Mouse (Mus musculus): ENCODE data around the gene Plagl1.

DNA sequence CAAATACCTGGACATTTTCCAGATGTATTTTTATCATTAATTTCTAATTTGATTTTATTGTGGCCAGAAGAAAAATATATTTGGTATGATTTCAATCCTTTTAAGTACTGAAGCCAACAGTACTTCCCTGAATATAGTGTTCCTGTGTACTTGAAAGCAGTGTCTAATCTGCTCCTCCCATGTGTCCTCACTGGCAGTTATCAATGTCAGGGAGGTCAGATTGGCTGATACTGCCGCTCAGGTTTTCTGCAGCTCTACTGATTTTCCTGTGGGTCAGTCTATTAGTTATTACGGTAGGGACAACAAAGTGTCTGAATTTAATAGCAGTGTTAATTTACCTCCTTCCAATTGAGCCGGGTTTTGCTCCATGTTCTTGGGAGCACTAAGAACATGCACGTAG, 101.7 kb downstream of the Plagl1 start:
- TF ChIP-seq CTCF (conservative IDR thresholded peaks at IDR 0.05; ENCODE audit: insufficient read depth, insufficient read length, low read depth, low read length) = no peak
- TF ChIP-seq POLR2A (IDR thresholded peaks at IDR 0.05; ENCODE audit: low read depth, low read length) = no peak
